Mouse (Mus musculus) liver, postnatal 0 days (tissue): ENCODE measurements around the gene Cebpe.

Experiments used
- CTCF ChIP-seq: sonication (generic); IDR thresholded peaks from 2 replicates; pipeline ENCODE4 v1.5.1; 2016; ENCODE audit warnings: antibody characterized with exemption, low read depth
- EP300 ChIP-seq: IDR thresholded peaks from 2 replicates; pipeline ENCODE4 v1.6.1; 2016; ENCODE audit warnings: antibody characterized with exemption, low read depth, mild to moderate bottlenecking

GRCm38 (mm10) chr14:54736555-54737552, 24.9 kb upstream of the Cebpe start:
- TF ChIP-seq EP300 (no peak), CTCF (no peak)
